29 mouse cellular contexts compared by ENCODE assay signal in the genomic region with DNA sequence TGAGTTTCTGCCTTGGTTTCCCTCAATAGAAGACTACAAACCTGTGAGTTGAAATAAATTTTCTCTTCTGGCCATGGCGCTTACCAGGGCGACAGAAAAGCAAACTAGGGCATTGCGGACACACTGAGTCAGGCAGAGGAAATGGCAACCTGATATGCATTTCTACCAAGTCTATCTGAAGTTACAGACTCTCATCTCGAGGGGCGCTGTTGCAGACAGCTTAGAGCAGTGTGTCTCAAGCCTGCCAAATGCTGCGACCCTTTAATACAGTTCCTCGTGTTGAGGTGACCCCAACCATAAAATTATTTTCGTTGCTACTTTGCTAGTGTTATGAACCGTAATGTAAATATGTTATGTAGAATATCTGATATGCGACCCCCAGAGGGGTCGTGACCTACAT. TPM values are rescaled to one million over a fixed set of nuclear protein-coding genes. Genes with fewer than 3 reads are reported as not detected.
DNase-seq lines count a peak whose midpoint lies in the region; ATAC-seq and TF ChIP-seq lines count a peak whose summit lies in the region.
"Had no signal": no experiment of that assay in that cellular context is flagged by ENCODE, and none has a peak within 500 bp of the region (broad histone marks: within the 10 kb centered on the region; RNA-seq: fewer than 3 reads in every experiment).

No protein-coding gene starts in this region.

- no peak for TF ChIP-seq RAD21 in MEL (IDR thresholded peaks at IDR 0.05; ENCODE audit: low read depth, low read length)

- H3K4me2 ChIP-seq in forebrain, embryonic 16.5 days (ENCODE audit: low read length): no peak overlapping the region
- H3K4me2 ChIP-seq: embryonic facial prominence, embryonic 12.5 days; heart, embryonic 11.5 days; limb, embryonic 15.5 days; liver, embryonic 15.5 days; midbrain, embryonic 15.5 days; stomach, embryonic 15.5 days had no signal

- ATAC-seq in forebrain, embryonic 16.5 days: no peak
- ATAC-seq: CD4-positive, CD25-positive, alpha-beta regulatory T cell, adult 4 months; hindbrain, embryonic 16.5 days; intestine, embryonic 16.5 days; midbrain, embryonic 15.5 days had no signal

- peaks cover 0 to 4% of the 10 kb centered on the region in 2 experiments; a peak in 1 of 4 replicates for H3K4me1 ChIP-seq in MEL (ENCODE audit: control insufficient read depth in 1 of 2, insufficient read depth in 2 of 2, low read length in 2 of 2)
- H3K4me1 ChIP-seq in forebrain, embryonic 16.5 days (replicated peaks; ENCODE audit: control insufficient read depth, insufficient read depth, low read length): no peaks in the 10 kb centered on the region
- H3K4me1 ChIP-seq: embryonic facial prominence, embryonic 12.5 days; hindbrain, embryonic 10.5 days; limb, embryonic 15.5 days; liver, embryonic 15.5 days; midbrain, embryonic 15.5 days; stomach, embryonic 15.5 days had no signal

- no peaks in the 10 kb centered on the region; a peak in 1 of 4 replicates for H3K27me3 ChIP-seq in MEL (ENCODE audit: control insufficient read depth in 1 of 2, insufficient read depth in 2 of 2, low read length in 2 of 2)
- no peaks in the 10 kb centered on the region for H3K27me3 ChIP-seq in forebrain, embryonic 16.5 days (replicated peaks; ENCODE audit: control insufficient read depth, insufficient read depth, low read length)
- H3K27me3 ChIP-seq: embryonic facial prominence, embryonic 12.5 days; limb, embryonic 15.5 days; liver, embryonic 15.5 days; midbrain, embryonic 15.5 days; stomach, embryonic 15.5 days had no signal

- no peaks in the 10 kb centered on the region for H3K79me2 ChIP-seq in MEL (ENCODE audit: control insufficient read depth, insufficient read depth, low read length, poor library complexity)

- TF ChIP-seq EP300 in MEL (IDR thresholded peaks at IDR 0.05; ENCODE audit: low read depth in 1 of 2, low read length in 2 of 2): no peak

- peak; percentile 21 for DNase-seq in embryo, embryonic 10 days (ENCODE audit: low spot score)
- no peak for DNase-seq in embryo, embryonic 10.5 days (ENCODE audit: low spot score)
- peak; percentile 10 for DNase-seq in thymus, postnatal 0 days (ENCODE audit: low spot score)
- DNase-seq in thymus, postnatal 36 days: no peak
- DNase-seq in MEL (ENCODE audit: low read depth, low spot score): peak; percentile 21
- DNase-seq in spleen, adult 18-20 months: no peak
- DNase-seq: adrenal gland, adult 8-10 months; cerebellum, adult 11-12 months; cerebellum, postnatal 10 days; gastrocnemius, adult 2 months; kidney, adult 9 months; kidney, postnatal 14 days; layer of hippocampus, adult 9-11 months; left cerebral cortex, postnatal 4 days; lung, postnatal 4 days; right cerebral cortex, adult 18-20 months; right cerebral cortex, postnatal 4 days; thymus, adult 2 months had no signal

- no peak overlapping the region for H3K9ac ChIP-seq in MEL (ENCODE audit: control insufficient read depth, low read depth, low read length, poor library complexity, severe bottlenecking)
- H3K9ac ChIP-seq in forebrain, embryonic 16.5 days (replicated peaks; ENCODE audit: low read depth, low read length): no peak overlapping the region
- H3K9ac ChIP-seq: embryonic facial prominence, embryonic 12.5 days; limb, embryonic 15.5 days; liver, embryonic 15.5 days; midbrain, embryonic 15.5 days; stomach, embryonic 15.5 days had no signal

- TF ChIP-seq POLR2A in MEL (IDR thresholded peaks at IDR 0.05; ENCODE audit: control insufficient read depth in 1 of 2, insufficient read depth in 1 of 2, low read depth in 1 of 2, low read length in 2 of 2, poor library complexity in 1 of 2): no peak

- peak in 2 of 3 experiments; percentile 19 to 25; a peak in 3 of 6 replicates for TF ChIP-seq CTCF in MEL (IDR thresholded peaks at IDR 0.05 in 2 of 3, conservative IDR thresholded peaks at IDR 0.05 in 1 of 3; ENCODE audit: control insufficient read depth in 1 of 3, insufficient read depth in 1 of 3, low read depth in 2 of 3, low read length in 3 of 3, poor library complexity in 1 of 3, severe bottlenecking in 1 of 3)

- H3K36me3 ChIP-seq in MEL (ENCODE audit: control insufficient read depth in 1 of 2, insufficient read depth in 2 of 2, low read length in 2 of 2): no peaks in the 10 kb centered on the region
- no peaks in the 10 kb centered on the region for H3K36me3 ChIP-seq in forebrain, embryonic 16.5 days (ENCODE audit: control insufficient read depth, insufficient read depth)
- H3K36me3 ChIP-seq: embryonic facial prominence, embryonic 12.5 days; hindbrain, embryonic 10.5 days; limb, embryonic 15.5 days; liver, embryonic 15.5 days; midbrain, embryonic 15.5 days; stomach, embryonic 15.5 days had no signal

- H3K9me3 ChIP-seq in MEL (replicated peaks; ENCODE audit: insufficient read depth, low read length): no peaks in the 10 kb centered on the region
- H3K9me3 ChIP-seq in forebrain, embryonic 16.5 days (ENCODE audit: control insufficient read depth, low read length): no peaks in the 10 kb centered on the region
- H3K9me3 ChIP-seq: embryonic facial prominence, embryonic 12.5 days; hindbrain, embryonic 10.5 days; limb, embryonic 15.5 days; liver, embryonic 15.5 days; midbrain, embryonic 15.5 days; stomach, embryonic 15.5 days had no signal

- no peak overlapping the region for H3K27ac ChIP-seq in MEL (ENCODE audit: control insufficient read depth, low read depth, low read length)
- no peak overlapping the region for H3K27ac ChIP-seq in forebrain, embryonic 16.5 days (ENCODE audit: low read length)
- H3K27ac ChIP-seq: embryonic facial prominence, embryonic 12.5 days; gastrocnemius, adult 2 months; hindbrain, embryonic 10.5 days; limb, embryonic 15.5 days; liver, embryonic 15.5 days; midbrain, embryonic 15.5 days; stomach, embryonic 15.5 days had no signal

- no peak overlapping the region for H3K4me3 ChIP-seq in MEL (ENCODE audit: control insufficient read depth in 1 of 2, insufficient read depth in 1 of 2, low read depth in 2 of 2, low read length in 2 of 2)
- H3K4me3 ChIP-seq in forebrain, embryonic 16.5 days (replicated peaks; ENCODE audit: low read length): no peak overlapping the region
- H3K4me3 ChIP-seq: embryonic facial prominence, embryonic 12.5 days; gastrocnemius, adult 2 months; hindbrain, embryonic 10.5 days; limb, embryonic 15.5 days; liver, embryonic 15.5 days; midbrain, embryonic 15.5 days; stomach, embryonic 15.5 days had no signal

- WGBS in forebrain, embryonic 16.5 days: 79% methylated on average over 11 of the region's 11 CpGs

TF ChIP-seq in MEL, 35 proteins besides CTCF, POLR2A, EP300 and RAD21:
- TF ChIP-seq TAL1 (IDR thresholded peaks at IDR 0.05; ENCODE audit: low read length): no peak
- TF ChIP-seq GATA1 (IDR thresholded peaks at IDR 0.05; ENCODE audit: low read depth, low read length): no peak
- no peak for TF ChIP-seq ZNF384 (IDR thresholded peaks at IDR 0.05; ENCODE audit: low read depth, low read length)
- TF ChIP-seq MAX (IDR thresholded peaks at IDR 0.05; ENCODE audit: low read length): no peak
- no peak for TF ChIP-seq ZKSCAN1 (IDR thresholded peaks at IDR 0.05; ENCODE audit: low read depth, low read length)

RNA-seq across cellular contexts. Expression of a gene that starts 49.5 kb away (rescaled TPM):
- polyA plus RNA-seq in thymus, postnatal 0 days (2015; fragmentation: Nextera tagmentation; extraction: Ambion mirVana): 165 and 186 TPM in 2 replicates
- total RNA-seq in MEL (2012; rRNA removed): 74.0 and 80.9 TPM in 2 replicates
- polyA plus RNA-seq in MEL (2012; ENCODE audit: insufficient read depth in 1 of 2, insufficient read length in 2 of 2, low read depth in 1 of 2, low replicate concordance in 2 of 2, missing spikeins in 1 of 2): 10 to 100 TPM in 1 of 2 experiments, not detected in 1; 91.0 TPM
- polyA plus RNA-seq in forebrain, embryonic 16.5 days (2015; fragmentation: Nextera tagmentation; extraction: Ambion mirVana): 180 and 202 TPM in 2 replicates

Comparison
In these comparisons a context has a peak if more than half of its experiments do, and no peak if none do; other contexts are left out.
1. DNase-seq: peak in embryo, embryonic 10 days (single experiment), thymus, postnatal 0 days (single experiment) and MEL (single experiment); none in embryo, embryonic 10.5 days (single experiment), thymus, postnatal 36 days (0 of 2) and spleen, adult 18-20 months (0 of 2).